Mouse (Mus musculus) heart, postnatal 0 days (tissue): ENCODE data around the gene Tmem110. TPM values are rescaled to one million over a fixed set of nuclear protein-coding genes. Genes with fewer than 3 reads are reported as not detected.
A peak's percentile ranks its signal among the peaks of the same experiment; 100 is the strongest.

Experiments used
- ATAC-seq: fragments of 200-750 bp; cut with Nextera tagmentation; 2 replicates; pipeline ENCODE4 v1.8.0; 2017; ENCODE audit warnings: low read depth, moderate number of reproducible peaks, moderate library complexity; ENCODE audit not compliant: insufficient read depth
- DNase-seq: peaks from one replicate; pipeline ENCODE4 v3.0.0-alpha.2; 2016; ENCODE audit warnings: low spot score
- H3K27ac ChIP-seq: fragments of 300-500 bp; sonication (generic); 2 replicates; pipeline ENCODE4 v1.5.1; 2014; ENCODE audit warnings: low read depth, mild to moderate bottlenecking
- H3K27me3 ChIP-seq: fragments of 300-500 bp; sonication (generic); 2 replicates; pipeline ENCODE4 v1.6.1; 2014; ENCODE audit warnings: low read length, mixed read lengths; ENCODE audit not compliant: control insufficient read depth, insufficient read depth
- H3K36me3 ChIP-seq: fragments of 300-500 bp; sonication (generic); replicated peaks from 2 replicates; pipeline ENCODE4 v1.6.1; 2014; ENCODE audit warnings: low read length, mixed read lengths; ENCODE audit not compliant: control insufficient read depth, insufficient read depth
- H3K4me1 ChIP-seq: fragments of 300-500 bp; sonication (generic); 2 replicates; pipeline ENCODE4 v1.6.1; 2014; ENCODE audit warnings: antibody characterized with exemption; ENCODE audit not compliant: control insufficient read depth, insufficient read depth
- H3K4me2 ChIP-seq: fragments of 300-500 bp; sonication (generic); 2 replicates; pipeline ENCODE4 v1.6.1; 2014; ENCODE audit warnings: low read depth, mild to moderate bottlenecking, low read length, moderate library complexity
- H3K4me3 ChIP-seq: fragments of 300-500 bp; sonication (generic); 2 replicates; pipeline ENCODE4 v1.5.1; 2014; ENCODE audit warnings: low read depth, low read length
- H3K9ac ChIP-seq: fragments of 300-500 bp; sonication (generic); replicated peaks from 2 replicates; pipeline ENCODE4 v1.6.1; 2014; ENCODE audit warnings: low read depth, low read length, mixed read lengths
- H3K9me3 ChIP-seq: fragments of 300-500 bp; sonication (generic); replicated peaks from 2 replicates; pipeline ENCODE4 v1.6.1; 2016; ENCODE audit warnings: low read length; ENCODE audit not compliant: control insufficient read depth
- CTCF ChIP-seq: IDR thresholded peaks from 2 replicates; pipeline ENCODE4 v1.5.1; 2016; ENCODE audit warnings: antibody characterized with exemption, control low read depth, low read depth
- EP300 ChIP-seq: IDR thresholded peaks from 2 replicates; pipeline ENCODE4 v1.6.1; 2016; ENCODE audit warnings: antibody characterized with exemption, low read depth
- WGBS: fragments of 180-500 bp; shearing (Covaris S2); extraction: QIAGEN DNeasy Blood & Tissue Kit; methylation state at CpG from one replicate; pipeline ENCODE4 v1.1.7; 2014; 5-methylcytosine and 5-hydroxymethylcytosine counted together
- polyA plus RNA-seq: library from polyadenylated mRNA; unstranded; fragments of >200 nt; fragmentation: Nextera tagmentation; extraction: Ambion mirVana; gene quantifications from 2 replicates; pipeline ENCODE4 v1.2.1, GENCODE M21; 2015
- total RNA-seq: library from RNA; depleted of rRNA; stranded (reverse); fragments of >200 nt; gene quantifications from 2 replicates; pipeline ENCODE4 v1.2.3, GENCODE M21; 2014; ENCODE audit warnings: low replicate concordance

Tmem110 gene
- total and polyA plus RNA-seq, 2 experiments from 2014 or later = 4.7 to 9.9 TPM

DNA sequence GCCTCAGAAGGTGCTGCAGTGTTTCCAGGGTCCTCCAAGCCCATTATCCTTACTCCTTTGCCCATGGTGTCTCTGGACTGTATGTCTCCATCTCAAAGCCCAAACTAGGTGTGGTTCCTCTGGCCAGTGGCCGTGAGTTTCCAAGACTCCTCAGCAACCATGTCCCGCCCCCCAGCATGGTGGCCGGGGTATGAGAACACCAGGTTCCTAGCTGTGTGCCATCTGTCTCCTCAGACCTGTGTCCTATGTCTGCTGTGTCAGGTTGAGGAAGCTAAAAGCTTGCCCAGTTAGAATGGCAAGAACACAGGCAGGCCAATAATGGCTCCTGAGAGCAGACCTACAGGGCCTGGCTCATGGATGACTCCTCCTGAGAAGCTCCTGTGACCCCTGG is 56.3 kb downstream of the Tmem110 start:
- no peak for TF ChIP-seq EP300
- TF ChIP-seq CTCF = no peak
- ATAC-seq = no peak
- no peak overlapping the region for H3K9ac ChIP-seq
- no peak overlapping the region for H3K4me2 ChIP-seq
- H3K4me1 ChIP-seq = peaks cover 10% of the 10 kb centered on the region; the same call in 1 of the 2 replicates
- no peak overlapping the region for H3K27ac ChIP-seq
- no peak for DNase-seq
- H3K27me3 ChIP-seq = no peaks in the 10 kb centered on the region
- WGBS = 85% methylated on average over 3 of the region's 3 CpGs
- no peak overlapping the region for H3K4me3 ChIP-seq
- no peaks in the 10 kb centered on the region for H3K9me3 ChIP-seq
- no peaks in the 10 kb centered on the region for H3K36me3 ChIP-seq

DNA sequence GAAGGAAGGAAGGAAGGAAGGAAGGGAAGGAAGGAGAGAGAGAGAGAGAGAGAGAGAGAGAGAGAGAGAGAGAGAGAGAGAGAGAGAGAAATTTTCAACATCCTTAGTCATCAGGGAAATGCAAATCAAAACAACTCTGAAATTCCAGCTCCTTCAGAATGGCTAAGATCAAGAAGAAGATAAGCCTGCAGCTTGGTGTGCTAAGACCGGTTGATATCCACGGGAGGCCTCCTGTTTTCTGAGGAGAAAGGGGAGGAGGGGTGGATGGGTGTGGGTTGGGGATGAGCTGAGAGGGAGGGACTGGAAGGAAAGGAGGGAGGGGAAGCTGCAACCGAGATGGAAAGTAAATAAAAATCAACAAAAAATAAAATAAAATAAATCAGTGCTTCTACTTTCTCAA is 59.9 kb downstream of the Tmem110 start:
- H3K27ac ChIP-seq = no peak overlapping the region
- ATAC-seq = no peak
- no peak overlapping the region for H3K4me2 ChIP-seq
- no peak overlapping the region for H3K9ac ChIP-seq
- H3K4me1 ChIP-seq = peaks cover 4% of the 10 kb centered on the region
- TF ChIP-seq EP300 (no peak), CTCF (no peak)
- no peaks in the 10 kb centered on the region for H3K36me3 ChIP-seq
- H3K4me3 ChIP-seq = no peak overlapping the region
- DNase-seq = no peak
- H3K9me3 ChIP-seq = no peaks in the 10 kb centered on the region
- H3K27me3 ChIP-seq = no peaks in the 10 kb centered on the region
- 20% methylated on average over 3 of the region's 3 CpGs for WGBS

DNA sequence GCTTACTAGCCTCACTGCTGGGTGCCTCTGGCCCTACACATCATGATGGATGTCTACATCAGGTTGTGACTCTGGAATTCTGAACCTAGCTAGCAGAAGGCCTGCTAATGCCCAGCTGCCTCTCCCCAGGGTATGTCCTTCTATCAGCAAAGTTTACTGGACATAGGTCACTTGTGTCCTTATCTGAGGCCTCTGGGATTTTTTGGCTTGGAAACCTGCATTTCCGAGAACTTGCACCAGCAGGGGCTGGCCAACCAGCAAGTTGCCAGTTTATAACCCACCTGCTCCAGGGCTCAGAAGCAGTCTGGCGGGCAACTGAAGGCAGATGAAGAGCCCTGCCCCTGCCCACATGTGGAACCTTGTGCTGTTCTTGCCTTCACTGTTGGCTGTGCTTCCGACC is 60.8 kb downstream of the Tmem110 start, which contains the start of gene Itih4:
TSS of gene Itih4 (plus strand) at position 273 of the 400 bp plus-strand sequence.
- no peak for DNase-seq
- Histone ChIP-seq H3K27ac (no peak within 1 kb of the TSS), H3K9ac (no peak within 1 kb of the TSS), H3K36me3 (no peaks in the 10 kb centered on the region), H3K9me3 (no peaks in the 10 kb centered on the region), H3K4me2 (no peak within 1 kb of the TSS), H3K27me3 (no peaks in the 10 kb centered on the region), H3K4me1 (peaks cover 4% of the 10 kb centered on the region), H3K4me3 (no peak within 1 kb of the TSS)
- WGBS = 75% methylated on average over 3 of the region's 3 CpGs
- TF ChIP-seq CTCF (no peak), EP300 (no peak)
- ATAC-seq = no peak

DNA sequence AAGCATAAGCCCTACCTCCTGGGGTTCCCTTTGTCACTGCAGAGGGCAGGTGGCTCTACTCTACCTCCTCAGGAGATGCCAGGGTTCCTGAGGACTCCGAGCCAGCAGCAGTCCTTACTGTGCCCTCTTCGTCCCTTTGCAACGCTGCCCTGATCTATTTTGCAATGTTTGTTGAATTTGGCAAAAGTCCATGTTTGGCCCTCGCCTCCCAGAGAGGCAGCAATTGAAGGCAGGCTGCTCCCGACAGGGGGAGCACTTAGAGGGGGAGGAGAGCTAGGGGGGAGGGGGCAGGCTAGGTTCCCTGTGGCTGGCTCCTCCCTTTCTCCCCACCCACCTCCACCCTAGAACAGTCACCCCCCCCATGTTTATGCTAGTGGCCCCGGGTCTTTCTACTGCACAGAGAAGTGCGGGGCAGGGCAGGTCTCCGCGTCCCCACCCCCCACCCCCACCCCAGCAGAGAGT is 62.9 kb downstream of the Tmem110 start:
- H3K4me3 ChIP-seq = no peak overlapping the region

DNA sequence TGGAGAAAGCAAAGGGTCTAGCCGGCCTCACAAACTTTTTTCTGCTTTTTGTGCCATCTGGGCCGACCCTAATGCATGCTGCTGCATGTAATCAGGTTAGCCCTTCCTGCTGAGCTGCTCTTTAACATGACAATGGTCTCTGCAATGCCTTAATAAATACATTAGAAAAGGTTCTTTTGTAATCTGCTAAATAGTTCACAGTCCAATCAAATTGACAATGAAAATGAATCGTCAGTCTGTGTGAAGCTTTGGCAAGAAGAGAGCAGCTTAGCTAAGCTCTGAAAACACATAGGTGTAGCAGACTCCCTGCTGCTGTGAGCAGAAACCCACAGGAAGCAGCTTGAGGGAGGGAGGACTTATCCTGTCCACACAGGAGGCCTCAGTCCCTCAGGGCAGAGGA is 74.6 kb downstream of the Tmem110 start:
- H3K9ac ChIP-seq = no peak overlapping the region
- no peaks in the 10 kb centered on the region for H3K27me3 ChIP-seq
- no peak overlapping the region for H3K4me2 ChIP-seq
- no peaks in the 10 kb centered on the region; the same call in 1 of the 2 replicates for H3K9me3 ChIP-seq
- WGBS = 63% methylated on average over 3 of the region's 3 CpGs
- no peak overlapping the region for H3K27ac ChIP-seq
- H3K36me3 ChIP-seq = no peaks in the 10 kb centered on the region
- ATAC-seq (no peak), DNase-seq (no peak)
- no peak overlapping the region for H3K4me3 ChIP-seq
- H3K4me1 ChIP-seq = no peaks in the 10 kb centered on the region
- no peak for TF ChIP-seq CTCF

More for the DNA sequence above, 62.9 kb downstream of the Tmem110 start:
- Histone ChIP-seq H3K27me3 (no peaks in the 10 kb centered on the region), H3K27ac (no peak overlapping the region), H3K9me3 (no peaks in the 10 kb centered on the region), H3K9ac (no peak overlapping the region), H3K4me1 (peaks cover 4% of the 10 kb centered on the region; the same call in 1 of the 2 replicates), H3K4me2 (peak overlapping the region; percentile 24; the same call in 1 of the 2 replicates), H3K36me3 (no peaks in the 10 kb centered on the region)
- peak; percentile 55 for ATAC-seq
- DNase-seq = peak; percentile 51
- peak; percentile 41 for TF ChIP-seq CTCF
- no peak for TF ChIP-seq EP300
- WGBS = 9% methylated on average over 7 of the region's 9 CpGs

DNA sequence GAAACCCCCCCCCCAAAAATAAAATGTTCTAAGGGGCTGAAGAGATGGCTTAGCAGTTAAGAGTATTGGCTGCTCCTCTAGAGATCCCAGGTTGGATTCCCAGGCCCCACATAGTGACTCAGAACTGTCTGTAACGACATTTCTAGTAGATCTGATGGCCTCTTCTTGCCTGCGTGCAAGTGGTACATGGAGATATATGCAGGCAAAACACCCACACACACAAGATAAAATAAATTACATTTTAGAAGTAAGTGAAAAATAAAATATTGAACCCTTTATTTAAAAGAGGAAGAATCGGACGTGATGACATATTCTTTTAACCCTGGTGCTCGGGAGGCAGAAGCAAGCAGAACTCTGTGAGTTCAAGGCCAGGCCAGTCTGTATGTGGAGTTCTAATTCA is 77.2 kb downstream of the Tmem110 start:
- ATAC-seq (no peak), DNase-seq (no peak)
- H3K27me3 ChIP-seq = no peaks in the 10 kb centered on the region
- H3K4me1 ChIP-seq = no peaks in the 10 kb centered on the region
- TF ChIP-seq EP300 = no peak
- H3K27ac ChIP-seq = no peak overlapping the region
- no peaks in the 10 kb centered on the region for H3K36me3 ChIP-seq
- H3K4me2 ChIP-seq = no peak overlapping the region
- H3K4me3 ChIP-seq = no peak overlapping the region
- H3K9me3 ChIP-seq = no peaks in the 10 kb centered on the region; the same call in 1 of the 2 replicates
- H3K9ac ChIP-seq = no peak overlapping the region
- 68% methylated on average over 5 of the region's 5 CpGs for WGBS
